Mouse (Mus musculus): ENCODE results near the gene Fignl2.
A peak's percentile ranks its signal among the peaks of the same experiment; 100 is the strongest.

Fignl2 gene

GRCm38 (mm10) chr15:101068029-101068428 is 10.3 kb downstream of the Fignl2 start:
- no peak for DNase-seq (ENCODE audit: extremely low spot score, low spot score)

- peak; percentile 67 for DNase-seq (ENCODE audit: extremely low spot score, low spot score)
These were observed 11.3 kb downstream of the Fignl2 start for GRCm38 (mm10) chr15:101066920-101067696.

DNA sequence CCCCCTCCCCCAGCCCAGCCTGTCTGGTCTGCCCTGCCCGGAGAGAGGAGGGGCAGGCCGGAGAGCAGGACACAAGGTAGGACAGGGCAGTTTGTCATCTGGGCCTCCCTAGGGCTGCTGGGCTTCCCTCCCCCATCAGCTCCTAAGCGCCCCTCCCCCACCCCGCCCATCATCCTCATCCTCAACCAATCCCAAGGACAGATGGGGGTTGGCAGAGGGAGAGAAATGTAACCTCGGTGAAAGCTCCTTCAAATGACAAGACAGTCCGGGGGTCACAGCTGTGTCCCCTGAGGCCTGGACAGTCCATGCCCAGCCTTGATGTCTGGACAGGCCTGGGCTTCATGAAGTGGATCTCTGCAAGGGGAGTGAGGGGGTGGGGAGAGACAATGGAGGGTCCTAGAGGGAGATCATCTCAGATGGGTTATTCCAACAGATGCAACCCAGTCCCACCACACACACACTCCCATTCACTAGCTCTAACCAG is 12.0 kb downstream of the Fignl2 start:
- DNase-seq (ENCODE audit: extremely low spot score, low spot score), result peak; percentile 80

DNA sequence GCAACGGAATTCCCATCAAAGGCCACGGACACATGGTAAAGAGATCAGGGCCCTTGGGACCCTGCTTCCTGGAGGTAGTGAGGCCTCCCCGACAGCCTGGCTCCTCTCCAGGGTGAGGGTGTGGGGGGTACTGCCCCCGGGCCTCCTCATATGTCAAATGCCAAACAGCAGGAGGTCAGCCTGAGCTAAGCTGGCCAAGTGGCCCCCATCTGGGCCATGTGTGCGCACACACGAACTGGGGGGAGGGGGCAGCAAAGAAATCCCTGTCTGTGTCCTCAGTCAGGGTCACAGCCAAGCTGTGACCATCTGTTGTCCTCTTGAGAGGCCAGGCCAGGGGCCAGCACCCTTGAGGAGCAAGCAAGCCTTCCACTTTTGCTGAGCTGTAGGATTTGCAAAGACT is 13.3 kb downstream of the Fignl2 start:
- DNase-seq (ENCODE audit: extremely low spot score, low spot score), result peak; percentile 61

DNA sequence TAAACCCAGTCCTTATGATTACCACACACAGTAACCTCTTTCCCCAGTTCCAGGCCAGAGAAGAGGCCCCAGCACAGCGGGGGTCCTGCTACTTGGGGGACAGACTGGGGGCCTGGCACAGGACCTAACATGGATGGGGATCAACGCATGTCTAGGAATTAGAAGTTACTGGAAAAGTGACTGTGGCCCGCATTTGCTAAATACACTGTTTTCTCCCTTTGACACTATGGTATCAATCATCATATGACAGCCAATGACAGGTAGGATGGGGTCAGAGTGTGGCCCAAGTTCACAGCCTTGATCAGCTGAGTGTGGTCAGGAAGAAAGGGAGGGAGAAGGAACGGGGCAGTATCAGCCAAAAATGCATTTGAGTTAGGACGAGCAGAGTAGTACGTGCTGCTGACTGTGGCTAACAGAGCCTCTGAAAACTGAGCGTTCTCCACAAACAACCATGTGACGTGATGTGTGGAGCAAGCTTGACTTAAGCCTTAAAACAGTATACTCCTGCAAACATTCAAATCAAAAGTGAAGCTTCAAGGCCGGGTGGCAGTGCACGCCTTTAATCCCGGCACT is 18.0 kb downstream of the Fignl2 start:
- no peak for DNase-seq (ENCODE audit: extremely low spot score, low spot score)

DNA sequence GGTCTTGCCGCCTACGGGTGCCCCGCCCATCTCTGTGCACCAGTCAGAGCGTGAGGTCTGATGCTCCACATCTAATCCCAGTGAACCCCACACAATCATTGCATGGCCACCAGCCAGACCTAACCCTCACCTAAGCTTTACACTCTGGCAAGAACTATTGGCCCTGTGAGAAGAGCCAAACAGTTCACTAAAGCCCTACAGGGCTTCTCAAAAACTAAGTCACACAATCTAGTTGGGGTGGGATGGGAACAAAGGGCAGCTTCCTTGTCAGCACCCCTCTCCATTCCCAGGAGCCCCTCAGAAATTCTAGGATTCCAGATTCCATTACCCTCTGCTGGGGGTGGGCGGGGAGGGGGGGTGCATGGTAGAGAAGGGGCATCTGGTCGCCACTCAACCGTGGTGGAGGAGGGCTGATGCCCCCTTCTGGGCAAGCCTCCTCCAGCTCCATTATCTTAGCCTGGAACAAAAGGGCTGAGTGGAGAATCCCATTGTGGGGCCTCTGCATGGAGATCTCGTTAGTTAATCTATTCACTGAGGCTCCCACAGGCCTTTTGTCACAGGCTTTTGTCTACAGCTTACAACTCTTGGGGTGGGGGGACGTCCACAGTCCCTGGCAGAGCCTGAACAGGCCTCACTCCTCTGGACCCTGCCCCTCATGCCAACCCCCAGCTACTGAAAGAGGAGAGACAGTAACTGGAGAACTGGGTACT is 18.6 kb downstream of the Fignl2 start:
- DNase-seq (ENCODE audit: extremely low spot score, low spot score), result no peak

DNA sequence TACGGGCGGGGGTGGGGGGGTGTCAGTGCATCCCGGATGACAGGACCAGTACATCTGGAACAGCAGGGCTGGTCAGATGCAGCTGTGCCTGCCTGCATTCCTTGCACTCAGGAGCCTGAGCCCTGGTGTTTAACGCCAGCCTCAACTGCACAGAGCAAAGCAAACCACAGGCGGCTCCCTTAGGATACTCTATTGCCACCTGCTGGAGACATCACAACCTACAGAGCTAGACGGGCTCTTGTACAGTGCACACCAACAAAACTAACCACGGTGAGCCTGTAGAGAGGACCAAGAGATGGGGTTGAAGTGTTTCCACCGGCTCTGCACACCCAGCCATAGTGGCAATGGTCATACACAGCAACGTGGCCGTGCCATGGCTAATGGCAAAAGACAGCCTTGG is 22.1 kb downstream of the Fignl2 start:
- peak; percentile 57 for DNase-seq (ENCODE audit: extremely low spot score, low spot score)

DNA sequence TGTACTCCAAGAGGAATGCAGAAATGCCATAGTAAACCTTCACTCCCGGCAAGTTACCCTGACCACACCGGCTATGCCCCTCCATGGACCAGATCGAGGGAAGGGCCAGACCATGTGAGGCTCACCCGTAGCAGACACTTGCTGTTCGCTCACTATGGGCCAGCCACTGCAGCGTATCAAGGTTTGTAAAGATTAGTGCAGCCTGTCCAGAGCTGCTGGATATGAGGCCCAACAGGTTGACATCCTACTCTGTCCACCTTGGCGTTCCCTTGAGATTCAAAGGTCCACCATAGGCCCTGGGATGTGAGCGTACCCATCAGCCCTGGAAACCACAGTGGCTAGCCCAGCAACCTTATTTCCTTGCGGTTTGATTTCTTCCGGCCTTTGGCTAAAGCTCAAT is 23.8 kb downstream of the Fignl2 start:
- no peak for DNase-seq (ENCODE audit: extremely low spot score, low spot score)

- DNase-seq (ENCODE audit: extremely low spot score, low spot score), result peak; percentile 68
These were observed 24.4 kb downstream of the Fignl2 start for GRCm38 (mm10) chr15:101053832-101054459.

GRCm38 (mm10) chr15:101052560-101053501 is 25.5 kb downstream of the Fignl2 start:
- peak; percentile 69 for DNase-seq (ENCODE audit: extremely low spot score, low spot score)

- DNase-seq (ENCODE audit: extremely low spot score, low spot score), result no peak
These were observed 26.5 kb downstream of the Fignl2 start for GRCm38 (mm10) chr15:101051869-101052268.

DNA sequence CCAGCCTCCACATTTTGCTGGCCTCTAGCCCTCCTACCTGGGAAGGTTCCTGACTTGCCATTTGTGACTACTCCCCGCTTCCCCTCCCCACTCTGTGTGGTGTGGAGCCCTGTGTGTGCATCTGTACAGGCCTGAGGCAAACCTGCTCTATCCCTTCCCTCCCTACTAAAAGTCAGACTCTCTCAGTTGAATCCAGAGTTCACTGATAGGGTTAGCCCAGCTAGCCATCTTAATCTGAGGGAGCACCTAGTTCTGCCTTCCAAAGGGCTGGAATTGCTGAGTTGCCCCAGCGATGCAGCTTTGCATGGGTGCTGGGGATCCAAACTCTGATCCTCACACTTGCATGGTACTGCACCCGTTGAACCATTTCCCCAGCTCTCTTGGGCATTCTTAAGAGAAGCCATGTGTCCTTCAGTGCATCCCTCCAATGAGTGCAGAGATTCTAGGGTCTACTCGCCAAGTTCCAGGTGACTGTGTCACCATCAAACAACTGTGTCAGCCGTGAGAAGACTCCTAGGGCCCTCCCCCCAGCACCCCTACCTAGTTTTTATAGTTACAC is 29.9 kb downstream of the Fignl2 start:
- DNase-seq (ENCODE audit: extremely low spot score, low spot score), result no peak

- DNase-seq (ENCODE audit: extremely low spot score, low spot score), result no peak
These were observed 31.2 kb downstream of the Fignl2 start, which contains the start of gene Gm47841 for GRCm38 (mm10) chr15:101047194-101047555. Gm47841 (minus strand) TSS chr15:101047397.

DNA sequence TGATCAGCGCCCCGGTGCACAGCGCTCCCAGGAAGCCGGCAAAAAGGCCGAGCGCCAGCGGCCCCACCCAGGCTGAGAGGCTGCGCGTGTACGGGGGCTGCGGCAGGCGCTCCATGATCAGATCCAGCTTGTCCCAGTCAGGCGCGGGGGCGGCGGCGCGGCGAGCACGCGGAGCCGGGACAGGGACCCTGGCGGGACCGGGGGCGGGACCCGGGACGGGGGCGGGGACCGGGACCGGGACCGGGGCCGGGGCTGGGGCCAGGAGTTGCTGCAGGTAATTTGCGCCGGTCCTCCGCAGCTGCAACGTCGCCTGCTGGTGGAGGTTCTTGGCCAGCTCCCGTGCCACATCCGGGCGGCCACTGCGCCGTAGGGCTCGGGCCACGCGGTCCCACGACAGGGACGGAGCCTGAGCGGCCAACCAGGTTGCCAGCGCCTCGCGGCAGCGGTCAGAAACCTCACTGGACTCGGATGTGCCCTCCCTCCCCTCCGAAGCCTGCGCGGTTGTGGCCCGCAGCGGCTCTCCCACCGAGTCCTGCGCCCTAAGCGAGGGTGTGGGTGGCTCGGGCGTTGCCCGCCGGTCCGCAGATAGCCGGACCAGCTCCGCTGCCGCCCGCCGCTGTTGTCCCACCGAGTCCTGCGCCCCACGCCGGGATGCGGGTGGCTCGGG is 31.7 kb downstream of the Fignl2 start:
- DNase-seq (ENCODE audit: extremely low spot score, low spot score), result peak; percentile 75

DNA sequence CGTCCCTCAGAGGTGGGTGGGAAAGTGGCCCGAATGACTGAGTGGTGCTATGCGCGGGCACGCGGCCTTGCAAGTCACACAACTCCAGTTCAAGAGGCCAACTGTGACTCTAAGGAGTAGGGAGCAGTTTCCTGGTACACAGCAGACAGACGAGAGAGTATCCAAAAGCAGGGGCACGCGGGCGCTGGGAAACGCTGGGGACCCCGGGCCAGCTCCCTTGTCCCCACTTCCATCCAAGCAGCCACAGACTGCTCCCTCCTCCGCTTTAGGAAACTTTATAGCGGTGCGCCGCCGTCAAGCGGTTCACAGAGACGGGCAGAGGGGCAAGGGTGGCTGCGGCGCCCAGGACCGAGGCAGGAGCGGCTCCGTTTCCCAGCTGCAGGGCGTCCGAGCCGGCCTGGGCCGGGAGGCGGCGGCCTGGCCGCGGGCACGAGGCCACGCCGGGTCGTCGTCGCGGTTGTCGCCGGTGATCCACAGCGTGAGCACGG is 32.3 kb downstream of the Fignl2 start:
- DNase-seq (ENCODE audit: extremely low spot score, low spot score), result no peak

DNA sequence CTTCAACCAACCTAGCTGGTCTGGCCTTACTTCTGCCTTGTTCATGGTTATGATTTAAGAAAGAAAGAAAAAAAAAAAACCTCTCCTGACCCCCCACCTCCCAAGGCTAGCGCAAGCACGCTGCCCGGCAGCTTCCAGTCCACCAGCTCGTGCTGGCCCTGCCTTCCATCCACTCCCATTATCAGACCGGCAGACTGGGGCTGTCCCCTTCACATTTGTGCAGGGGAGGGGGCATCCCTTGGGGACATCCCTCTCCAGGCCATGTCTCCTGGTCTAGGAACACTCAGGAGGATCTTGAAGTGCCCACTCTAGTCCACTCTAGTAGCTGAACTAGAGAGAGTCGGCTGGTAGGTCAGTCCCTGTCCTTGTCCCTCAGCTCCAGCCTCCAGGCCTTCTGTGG is 33.8 kb downstream of the Fignl2 start:
- DNase-seq (ENCODE audit: extremely low spot score, low spot score), result no peak

GRCm38 (mm10) chr15:101042613-101043012 is 35.8 kb downstream of the Fignl2 start:
- peak; percentile 79 for DNase-seq (ENCODE audit: extremely low spot score, low spot score)

DNA sequence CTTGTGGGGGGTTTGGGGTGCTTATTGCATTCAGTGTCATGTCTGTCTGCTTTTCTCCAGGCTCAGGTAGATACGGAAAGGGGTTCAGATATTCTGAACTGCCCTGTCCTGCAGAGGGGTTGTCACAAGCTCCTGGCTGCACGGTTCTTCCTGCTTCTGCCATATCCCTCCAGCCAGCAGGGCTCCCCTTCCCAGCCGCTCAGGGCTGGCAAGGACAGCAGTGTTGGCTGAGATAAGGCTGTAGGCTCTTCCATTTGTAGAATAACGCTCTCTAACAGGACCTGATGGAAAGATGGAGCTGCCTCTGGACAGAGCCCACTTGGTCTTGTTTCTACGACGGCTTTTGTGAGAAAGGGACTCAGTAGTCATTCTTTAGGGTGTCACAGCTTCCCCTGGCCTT is 36.4 kb downstream of the Fignl2 start:
- no peak for DNase-seq (ENCODE audit: extremely low spot score, low spot score)

GRCm38 (mm10) chr15:101039651-101040050 is 38.7 kb downstream of the Fignl2 start:
- DNase-seq (ENCODE audit: extremely low spot score, low spot score), result no peak

GRCm38 (mm10) chr15:101028960-101029359 is 49.4 kb downstream of the Fignl2 start:
- no peak for DNase-seq (ENCODE audit: extremely low spot score, low spot score)

All from neural tube, embryonic 10.5 days (tissue).